Mouse (Mus musculus) megakaryocyte, embryonic 14.5 days (primary cell): ENCODE data around the gene Snrnp48. TPM values are rescaled to one million over a fixed set of nuclear protein-coding genes. Genes with fewer than 3 reads are reported as not detected.
A peak's percentile ranks its signal among the peaks of the same experiment; 100 is the strongest.

Source experiments
- H3K27me3 ChIP-seq: replicated peaks from 2 replicates; pipeline ENCODE3; 2012; ENCODE audit warnings: inconsistent platforms
- H3K36me3 ChIP-seq: replicated peaks from 2 replicates; pipeline ENCODE3; 2012; ENCODE audit warnings: low read length, inconsistent platforms, mixed read lengths
- H3K4me1 ChIP-seq: 2 replicates; pipeline ENCODE4 v1.6.1; 2012; ENCODE audit warnings: inconsistent platforms
- H3K4me3 ChIP-seq: replicated peaks from 2 replicates; pipeline ENCODE3; 2012; ENCODE audit warnings: moderate library complexity, mild to moderate bottlenecking, inconsistent platforms
- H3K9me3 ChIP-seq: 2 replicates; pipeline ENCODE4 v1.6.1; 2012; ENCODE audit warnings: inconsistent platforms
- FLI1 ChIP-seq: IDR thresholded peaks from 2 replicates; pipeline ENCODE4 v1.6.1; 2012; ENCODE audit warnings: low read length, inconsistent platforms, mixed read lengths
- GATA1 ChIP-seq: IDR thresholded peaks from 3 replicates; pipeline ENCODE4 v1.6.1; 2012; ENCODE audit warnings: mixed read lengths, low read length, inconsistent platforms, borderline replicate concordance
- polyA plus RNA-seq: library from polyadenylated mRNA; stranded (reverse); fragments of >175 nt; gene quantifications from 2 replicates; pipeline ENCODE4 v1.2.3, GENCODE M21; 2012; ENCODE audit warnings: low replicate concordance; ENCODE audit not compliant: insufficient read depth

Snrnp48 gene
- polyA plus RNA-seq, 1 experiment, result 32.8 TPM

- peaks cover 25% of the 10 kb centered on the region for H3K4me1 ChIP-seq
- H3K27me3 ChIP-seq, result peaks cover 3% of the 10 kb centered on the region
- peaks cover 14% of the 10 kb centered on the region for H3K36me3 ChIP-seq
- no peaks in the 10 kb centered on the region for H3K9me3 ChIP-seq
- no peak for TF ChIP-seq GATA1
- no peak for TF ChIP-seq FLI1
- peak overlapping the region; percentile 99 for H3K4me3 ChIP-seq
These were observed 567 bp upstream of the Snrnp48 start for GRCm38 (mm10) chr13:38204171-38204570.

DNA sequence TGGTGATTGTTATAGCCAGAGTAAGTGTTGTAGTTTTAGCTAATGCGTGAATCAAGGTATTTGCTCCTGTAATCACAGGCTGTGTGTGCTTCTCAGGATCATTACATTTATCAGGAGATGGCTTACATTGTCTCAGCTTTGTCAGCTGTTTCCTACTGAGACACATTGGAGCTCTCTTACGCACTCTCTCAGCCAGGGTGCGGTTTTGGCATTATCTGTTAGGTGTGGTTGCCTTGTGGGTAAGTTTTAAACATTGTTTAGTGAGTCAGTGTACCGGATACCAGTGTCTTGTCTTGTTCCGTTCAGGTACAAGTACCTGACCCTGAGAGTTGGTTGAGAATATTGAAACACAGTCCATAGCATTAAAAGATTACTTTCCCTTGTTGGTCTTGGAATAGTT lies 6.4 kb downstream of the Snrnp48 start:
- peaks cover 22% of the 10 kb centered on the region for H3K4me1 ChIP-seq
- H3K36me3 ChIP-seq, result peaks cover 80% of the 10 kb centered on the region
- no peaks in the 10 kb centered on the region for H3K27me3 ChIP-seq
- no peak overlapping the region for H3K4me3 ChIP-seq
- H3K9me3 ChIP-seq, result no peaks in the 10 kb centered on the region
- TF ChIP-seq GATA1 (no peak), FLI1 (no peak)

DNA sequence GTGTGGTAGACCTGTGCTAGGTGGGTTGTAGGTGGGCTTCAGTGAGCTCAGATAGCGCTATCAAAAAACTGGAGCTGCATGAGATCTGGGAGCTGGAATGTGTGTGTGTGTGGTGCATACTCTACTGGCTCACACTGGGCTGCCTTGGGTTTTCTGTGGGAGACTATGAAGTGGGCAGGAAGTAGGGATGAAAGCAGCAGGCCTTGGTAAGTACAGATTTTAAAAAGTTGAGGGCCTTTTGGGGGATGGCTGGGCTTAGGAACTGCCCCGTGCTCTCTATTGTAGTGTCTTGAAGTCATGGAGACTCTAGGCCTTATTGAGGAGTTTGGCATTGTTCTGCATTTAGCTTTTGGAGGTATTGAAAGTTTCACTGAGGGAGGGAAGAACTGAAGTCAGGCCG lies 13.9 kb downstream of the Snrnp48 start:
- no peaks in the 10 kb centered on the region for H3K27me3 ChIP-seq
- TF ChIP-seq FLI1 (no peak), GATA1 (no peak)
- H3K4me3 ChIP-seq, result no peak overlapping the region
- H3K9me3 ChIP-seq, result no peaks in the 10 kb centered on the region
- no peaks in the 10 kb centered on the region for H3K4me1 ChIP-seq
- peaks cover 96% of the 10 kb centered on the region for H3K36me3 ChIP-seq

DNA sequence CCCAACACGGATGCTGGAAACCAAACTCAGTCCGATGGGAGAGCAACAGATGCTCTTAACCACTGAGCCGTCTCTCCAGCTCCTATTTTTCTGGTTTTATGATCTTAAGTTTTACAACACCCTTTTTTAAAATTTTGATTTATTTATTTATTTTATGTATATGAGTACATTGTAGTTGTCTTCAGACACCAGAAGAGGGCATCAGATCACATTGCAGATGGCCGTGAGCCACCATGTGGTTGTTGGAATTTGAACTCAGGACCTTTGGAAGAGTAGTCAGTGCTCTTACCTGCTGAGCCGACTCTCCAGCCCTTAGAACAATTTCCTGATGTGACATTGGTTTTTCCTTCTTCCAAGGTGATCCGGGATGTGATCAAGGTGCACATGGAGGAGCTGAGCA lies 15.6 kb downstream of the Snrnp48 start:
- Histone ChIP-seq H3K9me3 (no peaks in the 10 kb centered on the region), H3K4me3 (no peak overlapping the region), H3K27me3 (no peaks in the 10 kb centered on the region), H3K36me3 (peaks cover 98% of the 10 kb centered on the region), H3K4me1 (no peaks in the 10 kb centered on the region)
- TF ChIP-seq GATA1, result no peak
- no peak for TF ChIP-seq FLI1

- peaks cover 1% of the 10 kb centered on the region for H3K27me3 ChIP-seq
- H3K4me3 ChIP-seq, result no peak overlapping the region
- H3K36me3 ChIP-seq, result peaks cover 43% of the 10 kb centered on the region
- H3K4me1 ChIP-seq, result no peaks in the 10 kb centered on the region
- TF ChIP-seq FLI1 (no peak), GATA1 (no peak)
- peaks cover 12% of the 10 kb centered on the region for H3K9me3 ChIP-seq
These were observed 25.6 kb downstream of the Snrnp48 start for GRCm38 (mm10) chr13:38230177-38230821.

DNA sequence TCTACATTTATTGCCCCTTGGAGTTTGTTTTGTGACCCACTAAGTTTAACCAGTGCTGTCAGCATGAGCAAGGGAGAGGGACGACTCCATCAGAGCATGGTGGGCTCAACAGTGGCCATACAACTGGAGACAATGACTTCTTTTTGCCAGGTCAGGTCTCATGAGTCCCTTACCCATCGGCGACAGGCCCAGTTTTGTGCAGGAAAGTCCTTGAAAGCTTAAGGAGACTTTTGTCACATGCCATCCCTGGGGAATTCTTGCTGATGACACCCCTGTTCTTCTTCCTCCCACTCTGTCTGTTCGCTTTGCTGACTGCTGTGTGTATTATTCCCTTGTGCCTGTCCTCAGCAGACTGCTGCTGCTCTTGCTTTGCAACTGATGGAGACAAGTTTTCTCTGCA lies 27.7 kb downstream of the Snrnp48 start:
- H3K36me3 ChIP-seq, result peaks cover 22% of the 10 kb centered on the region
- H3K4me1 ChIP-seq, result no peaks in the 10 kb centered on the region
- TF ChIP-seq FLI1, result no peak
- no peak for TF ChIP-seq GATA1
- H3K9me3 ChIP-seq, result peaks cover 23% of the 10 kb centered on the region
- peaks cover 1% of the 10 kb centered on the region for H3K27me3 ChIP-seq
- H3K4me3 ChIP-seq, result no peak overlapping the region

DNA sequence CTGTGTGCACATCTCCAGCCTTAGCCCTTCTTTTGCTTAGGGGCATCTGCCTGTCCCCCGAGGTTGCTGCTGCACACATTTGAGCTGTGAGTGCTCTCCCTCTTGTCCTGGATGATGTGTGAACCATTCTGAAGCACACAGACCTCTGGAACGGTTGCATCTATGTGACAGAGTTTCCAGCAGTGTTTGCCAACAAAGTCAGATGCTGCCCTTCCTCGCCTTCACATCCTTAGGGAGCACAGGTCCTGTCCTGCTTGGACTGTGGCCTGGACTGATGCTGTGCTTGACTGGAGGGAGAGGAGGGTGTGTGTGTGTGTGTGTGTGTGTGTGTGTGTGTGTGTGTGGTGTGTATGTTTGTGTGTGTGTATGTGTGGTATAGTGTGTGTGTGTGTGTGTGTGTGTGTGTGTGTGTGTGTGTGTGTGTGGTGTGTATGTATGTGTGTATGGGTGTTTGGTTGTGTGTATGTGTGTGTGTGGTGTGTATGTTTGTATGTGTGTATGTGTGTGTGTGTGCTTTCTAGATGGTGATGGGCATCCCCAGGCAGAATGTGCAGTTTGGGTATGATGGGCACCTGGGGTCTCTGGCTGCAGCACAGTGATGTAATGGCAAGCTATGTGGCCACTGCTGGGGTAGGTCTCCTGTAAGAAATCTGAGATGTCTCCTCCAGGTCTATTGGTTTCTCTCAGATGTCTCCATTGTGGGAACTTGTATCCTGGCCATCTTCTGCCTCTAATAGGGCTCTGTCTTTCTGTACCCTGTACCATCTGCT lies 28.3 kb downstream of the Snrnp48 start:
- Histone ChIP-seq H3K27me3 (peaks cover 1% of the 10 kb centered on the region), H3K9me3 (peaks cover 27% of the 10 kb centered on the region), H3K4me3 (no peak overlapping the region), H3K4me1 (no peaks in the 10 kb centered on the region), H3K36me3 (peaks cover 16% of the 10 kb centered on the region)
- TF ChIP-seq GATA1, result no peak
- no peak for TF ChIP-seq FLI1

DNA sequence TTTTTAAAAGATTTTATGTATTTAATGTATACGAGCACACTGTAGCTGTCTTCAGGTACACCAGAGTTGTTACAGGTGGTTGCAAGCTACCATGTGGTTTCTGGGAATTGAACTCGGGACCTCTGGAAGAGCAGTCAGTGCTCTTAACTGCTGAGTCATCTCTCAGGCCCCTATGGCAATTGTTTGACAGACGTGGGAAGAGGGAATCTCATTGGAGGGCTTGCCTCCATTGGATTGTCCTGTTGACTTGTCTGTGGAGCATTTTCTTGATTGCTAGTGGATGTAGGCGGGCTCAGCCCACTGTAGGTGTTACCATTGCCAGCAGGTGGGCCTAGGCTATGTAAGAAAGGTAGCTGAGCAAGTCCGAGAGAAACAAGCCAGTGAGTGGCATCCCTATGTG lies 29.9 kb downstream of the Snrnp48 start:
- H3K27me3 ChIP-seq, result peaks cover 1% of the 10 kb centered on the region
- H3K9me3 ChIP-seq, result peaks cover 27% of the 10 kb centered on the region
- no peak overlapping the region for H3K4me3 ChIP-seq
- H3K4me1 ChIP-seq, result no peaks in the 10 kb centered on the region
- no peak for TF ChIP-seq GATA1
- TF ChIP-seq FLI1, result no peak
- peaks cover 4% of the 10 kb centered on the region for H3K36me3 ChIP-seq

GRCm38 (mm10) chr13:38235370-38235769 lies 30.6 kb downstream of the Snrnp48 start:
- no peak for TF ChIP-seq FLI1
- TF ChIP-seq GATA1, result no peak
- Histone ChIP-seq H3K4me1 (no peaks in the 10 kb centered on the region), H3K27me3 (peaks cover 1% of the 10 kb centered on the region), H3K36me3 (no peaks in the 10 kb centered on the region), H3K9me3 (peaks cover 27% of the 10 kb centered on the region), H3K4me3 (no peak overlapping the region)

DNA sequence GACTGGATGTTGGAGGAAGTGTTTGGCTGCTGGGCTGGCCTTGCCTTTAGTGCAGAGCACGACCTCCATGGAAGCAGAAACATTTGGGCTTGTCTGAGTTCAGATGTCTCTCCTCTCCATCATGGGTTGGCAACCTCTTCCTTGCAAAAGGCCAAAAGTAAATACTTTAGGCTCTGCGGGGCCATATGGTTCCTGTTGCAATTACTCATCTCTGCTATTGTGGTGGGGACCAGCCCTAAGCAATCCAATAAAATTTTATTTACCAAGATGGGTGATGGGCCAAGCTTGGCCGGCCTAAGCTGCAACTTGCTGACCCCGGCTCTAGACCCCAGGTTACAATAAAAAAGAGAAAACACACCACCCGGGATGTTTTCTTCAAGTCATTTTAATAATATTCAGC lies 43.4 kb downstream of the Snrnp48 start:
- TF ChIP-seq GATA1 (no peak), FLI1 (no peak)

GRCm38 (mm10) chr13:38251226-38251625 lies 46.5 kb downstream of the Snrnp48 start:
- Histone ChIP-seq H3K4me1 (no peaks in the 10 kb centered on the region), H3K27me3 (peaks cover 2% of the 10 kb centered on the region), H3K36me3 (no peaks in the 10 kb centered on the region), H3K9me3 (no peaks in the 10 kb centered on the region), H3K4me3 (no peak overlapping the region)
- no peak for TF ChIP-seq GATA1
- no peak for TF ChIP-seq FLI1

More for the DNA sequence above, 43.4 kb downstream of the Snrnp48 start:
- Histone ChIP-seq H3K27me3 (peaks cover 2% of the 10 kb centered on the region), H3K4me3 (no peak overlapping the region), H3K4me1 (no peaks in the 10 kb centered on the region), H3K9me3 (no peaks in the 10 kb centered on the region), H3K36me3 (no peaks in the 10 kb centered on the region)
